9 mouse cellular contexts compared by ENCODE assay signal in the genomic region with DNA sequence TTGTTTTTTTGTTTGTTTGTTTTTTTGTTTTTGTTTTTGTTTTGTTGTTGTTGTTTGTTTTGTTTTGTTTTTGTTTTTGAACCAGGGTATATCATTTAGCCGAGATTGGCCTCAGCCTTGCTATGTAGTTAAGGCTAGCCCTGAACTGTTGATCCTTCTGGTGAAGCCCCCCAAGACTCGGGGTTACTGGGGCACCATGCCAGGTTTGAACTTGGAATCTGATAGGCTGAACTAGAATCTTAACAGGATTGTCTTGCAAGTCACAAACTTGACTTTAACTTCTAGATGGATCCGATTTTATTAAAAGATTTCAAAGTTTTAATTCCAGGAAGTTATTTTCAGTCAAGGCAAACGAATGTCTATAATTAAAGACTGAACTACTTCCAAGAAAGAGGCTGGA. TPM values are rescaled to one million over a fixed set of nuclear protein-coding genes. Genes with fewer than 3 reads are reported as not detected.
DNase-seq lines count a peak whose midpoint lies in the region; ATAC-seq and TF ChIP-seq lines count a peak whose summit lies in the region.
"Had no signal": no experiment of that assay in that cellular context is flagged by ENCODE, and none has a peak within 500 bp of the region (broad histone marks: within the 10 kb centered on the region; RNA-seq: fewer than 3 reads in every experiment).

No protein-coding gene starts in this region.

- peak; percentile 44 for DNase-seq in cerebellum, adult 9-10 months
- no peak for DNase-seq in cerebellum, adult 11 months
- DNase-seq in hindbrain, embryonic 11.5 days (ENCODE audit: low spot score): no peak
- no peak for DNase-seq in midbrain, embryonic 14.5 days
- DNase-seq in midbrain, postnatal 0 days (ENCODE audit: low spot score): no peak
- no peak for DNase-seq in thymus, adult 18-20 months

- peak overlapping the region; percentile 91; the same call in 1 of the 2 replicates for H3K4me2 ChIP-seq in hindbrain, embryonic 12.5 days (replicated peaks)
- no peak overlapping the region for H3K4me2 ChIP-seq in hindbrain, embryonic 11.5 days (replicated peaks; ENCODE audit: low read depth, low read length)
- H3K4me2 ChIP-seq in midbrain, embryonic 14.5 days (ENCODE audit: low read length): peak overlapping the region; percentile 93
- no peak overlapping the region for H3K4me2 ChIP-seq in midbrain, postnatal 0 days (ENCODE audit: low read depth, low read length, poor library complexity, severe bottlenecking)
- H3K4me2 ChIP-seq in midbrain, embryonic 15.5 days: peak overlapping the region; percentile 84

- WGBS in hindbrain, embryonic 12.5 days: 84% methylated on average over 4 of the region's 4 CpGs
- WGBS in hindbrain, embryonic 11.5 days: 78% methylated on average over 4 of the region's 4 CpGs
- 80% methylated on average over 4 of the region's 4 CpGs for WGBS in midbrain, embryonic 14.5 days
- WGBS in midbrain, postnatal 0 days: 77% methylated on average over 4 of the region's 4 CpGs
- WGBS in midbrain, embryonic 15.5 days: 84% methylated on average over 4 of the region's 4 CpGs

- no peaks in the 10 kb centered on the region for H3K36me3 ChIP-seq in hindbrain, embryonic 12.5 days
- no peaks in the 10 kb centered on the region for H3K36me3 ChIP-seq in hindbrain, embryonic 11.5 days (ENCODE audit: control insufficient read depth, insufficient read depth, low read length)
- no peaks in the 10 kb centered on the region for H3K36me3 ChIP-seq in midbrain, embryonic 14.5 days (ENCODE audit: control insufficient read depth, insufficient read depth, low read length)
- H3K36me3 ChIP-seq in midbrain, postnatal 0 days (ENCODE audit: insufficient read depth, low read length): no peaks in the 10 kb centered on the region
- no peaks in the 10 kb centered on the region for H3K36me3 ChIP-seq in midbrain, embryonic 15.5 days (replicated peaks)
- H3K36me3 ChIP-seq: heart, embryonic 10.5 days had no signal

- H3K27me3 ChIP-seq in hindbrain, embryonic 12.5 days: peaks cover 11% of the 10 kb centered on the region; the same call in 1 of the 2 replicates
- H3K27me3 ChIP-seq in hindbrain, embryonic 11.5 days (ENCODE audit: control insufficient read depth, insufficient read depth, low read length): peaks cover 2% of the 10 kb centered on the region; the same call in 1 of the 2 replicates
- H3K27me3 ChIP-seq in midbrain, embryonic 14.5 days (ENCODE audit: control insufficient read depth, insufficient read depth, low read length): no peaks in the 10 kb centered on the region
- H3K27me3 ChIP-seq in midbrain, postnatal 0 days (ENCODE audit: insufficient read depth, low read length): no peaks in the 10 kb centered on the region
- no peaks in the 10 kb centered on the region for H3K27me3 ChIP-seq in midbrain, embryonic 15.5 days (replicated peaks)

- no peak for ATAC-seq in hindbrain, embryonic 12.5 days (ENCODE audit: low FRiP score)
- ATAC-seq in hindbrain, embryonic 11.5 days (ENCODE audit: low FRiP score): no peak
- no peak for ATAC-seq in midbrain, embryonic 14.5 days (ENCODE audit: low FRiP score, low TSS enrichment)
- ATAC-seq in midbrain, postnatal 0 days (ENCODE audit: low FRiP score): no peak
- ATAC-seq in midbrain, embryonic 15.5 days (replicated peaks): no peak

- peaks cover 17% of the 10 kb centered on the region for H3K4me1 ChIP-seq in hindbrain, embryonic 12.5 days
- no peaks in the 10 kb centered on the region; the same call in 1 of the 2 replicates for H3K4me1 ChIP-seq in hindbrain, embryonic 11.5 days (replicated peaks; ENCODE audit: control insufficient read depth, insufficient read depth, low read length)
- peaks cover 14% of the 10 kb centered on the region for H3K4me1 ChIP-seq in midbrain, embryonic 14.5 days (ENCODE audit: control insufficient read depth, insufficient read depth, low read length)
- H3K4me1 ChIP-seq in midbrain, postnatal 0 days (ENCODE audit: insufficient read depth, low read length): peaks cover 7% of the 10 kb centered on the region; the same call in 1 of the 2 replicates
- peaks cover 23% of the 10 kb centered on the region for H3K4me1 ChIP-seq in midbrain, embryonic 15.5 days

- no peak overlapping the region for H3K4me3 ChIP-seq in hindbrain, embryonic 12.5 days
- no peak overlapping the region for H3K4me3 ChIP-seq in hindbrain, embryonic 11.5 days (ENCODE audit: low read depth, low read length)
- no peak overlapping the region for H3K4me3 ChIP-seq in midbrain, embryonic 14.5 days (replicated peaks; ENCODE audit: low read depth, low read length)
- no peak overlapping the region; the same call in 1 of the 2 replicates for H3K4me3 ChIP-seq in midbrain, postnatal 0 days (ENCODE audit: low read depth, low read length)
- no peak overlapping the region for H3K4me3 ChIP-seq in midbrain, embryonic 15.5 days

- H3K9me3 ChIP-seq in hindbrain, embryonic 12.5 days (replicated peaks): no peaks in the 10 kb centered on the region
- no peaks in the 10 kb centered on the region for H3K9me3 ChIP-seq in hindbrain, embryonic 11.5 days (ENCODE audit: control insufficient read depth, low read length)
- H3K9me3 ChIP-seq in midbrain, embryonic 14.5 days (ENCODE audit: control insufficient read depth, low read length): no peaks in the 10 kb centered on the region
- no peaks in the 10 kb centered on the region for H3K9me3 ChIP-seq in midbrain, postnatal 0 days (ENCODE audit: low read length)
- H3K9me3 ChIP-seq in midbrain, embryonic 15.5 days: no peaks in the 10 kb centered on the region
- H3K9me3 ChIP-seq: heart, embryonic 10.5 days had no signal

- no peak overlapping the region for H3K9ac ChIP-seq in hindbrain, embryonic 12.5 days
- no peak overlapping the region for H3K9ac ChIP-seq in hindbrain, embryonic 11.5 days (ENCODE audit: low read depth, low read length)
- H3K9ac ChIP-seq in midbrain, embryonic 14.5 days (replicated peaks; ENCODE audit: low read length): no peak overlapping the region
- no peak overlapping the region for H3K9ac ChIP-seq in midbrain, postnatal 0 days (replicated peaks; ENCODE audit: low read length, poor library complexity, severe bottlenecking)
- H3K9ac ChIP-seq in midbrain, embryonic 15.5 days: no peak overlapping the region

- TF ChIP-seq CTCF in midbrain, postnatal 0 days (IDR thresholded peaks at IDR 0.05): no peak

- H3K27ac ChIP-seq in hindbrain, embryonic 12.5 days: no peak overlapping the region
- no peak overlapping the region for H3K27ac ChIP-seq in hindbrain, embryonic 11.5 days (ENCODE audit: low read depth, low read length)
- no peak overlapping the region for H3K27ac ChIP-seq in midbrain, embryonic 14.5 days (replicated peaks; ENCODE audit: low read depth, low read length)
- H3K27ac ChIP-seq in midbrain, postnatal 0 days (ENCODE audit: low read depth, low read length): no peak overlapping the region
- no peak overlapping the region for H3K27ac ChIP-seq in midbrain, embryonic 15.5 days

RNA-seq across cellular contexts. Expression of a gene that starts 0.8 kb away (rescaled TPM):
- polyA plus RNA-seq in hindbrain, embryonic 12.5 days (2016; fragmentation: Nextera tagmentation; extraction: Ambion mirVana): 11.7 and 13.4 TPM in 2 replicates
- polyA plus RNA-seq in hindbrain, embryonic 11.5 days (2014; fragmentation: Nextera tagmentation; extraction: Ambion mirVana): 8.1 and 10.1 TPM in 2 replicates
- 12.6 and 14.6 TPM in 2 replicates for polyA plus RNA-seq in midbrain, embryonic 14.5 days (2014; fragmentation: Nextera tagmentation; extraction: Ambion mirVana)
- total RNA-seq in midbrain, postnatal 0 days (2014; rRNA removed): 35.9 and 36.2 TPM in 2 replicates
- polyA plus RNA-seq in midbrain, postnatal 0 days (2015; fragmentation: Nextera tagmentation; extraction: Ambion mirVana): 14.7 and 15.2 TPM in 2 replicates
- polyA plus RNA-seq in midbrain, embryonic 15.5 days (2015; fragmentation: Nextera tagmentation; extraction: Ambion mirVana): 12.2 and 12.5 TPM in 2 replicates

Comparison
In these comparisons a context has a peak if more than half of its experiments do, and no peak if none do; other contexts are left out.
1. H3K4me2 ChIP-seq: peak in hindbrain, embryonic 12.5 days (single experiment), midbrain, embryonic 14.5 days (single experiment) and midbrain, embryonic 15.5 days (single experiment); none in hindbrain, embryonic 11.5 days (single experiment) and midbrain, postnatal 0 days (single experiment).